Mouse (Mus musculus): ENCODE measurements at regions not wholly inside any gene's neighbourhood (a gene's known extent, or its start where the extent isn't known, plus 50 kb on each side); places are given as distances from the start of the nearest gene placed in this dataset.

DNA sequence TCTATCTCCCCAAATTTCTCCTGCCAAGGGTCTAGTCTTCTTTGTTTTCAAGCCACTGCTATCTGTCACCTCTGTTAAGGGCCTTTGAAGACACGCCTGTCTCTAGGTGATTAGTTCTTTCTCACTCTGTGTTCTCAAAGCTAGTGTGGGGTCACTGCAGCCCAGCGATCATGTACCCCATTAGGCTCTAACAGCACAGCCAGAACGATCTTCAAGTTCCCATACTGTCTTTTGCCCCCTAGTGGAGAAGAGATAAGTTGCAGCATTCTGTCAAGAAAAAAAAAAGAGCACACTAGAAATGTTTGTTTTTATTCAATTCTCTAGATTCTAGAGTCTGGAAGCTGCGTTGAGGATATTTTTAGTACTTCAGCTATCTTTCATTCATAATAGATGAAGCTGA is 138.8 kb upstream of the Chrm2 start:
- 23% methylated on average over 4 of the region's 4 CpGs for WGBS
- peak; percentile 74 for TF ChIP-seq CTCF (IDR thresholded peaks at IDR 0.05; ENCODE audit: low read depth)
- Histone ChIP-seq H3K9me3 (replicated peaks; ENCODE audit: low read length) (no peaks in the 10 kb centered on the region), H3K9ac (ENCODE audit: low read depth, low read length) (no peak overlapping the region), H3K4me3 (replicated peaks; ENCODE audit: low read depth, low read length) (no peak overlapping the region), H3K27ac (no peak overlapping the region), H3K36me3 (ENCODE audit: insufficient read depth, low read length) (no peaks in the 10 kb centered on the region), H3K27me3 (ENCODE audit: insufficient read depth, low read length) (no peaks in the 10 kb centered on the region), H3K4me2 (ENCODE audit: low read length) (no peak overlapping the region), H3K4me1 (replicated peaks; ENCODE audit: insufficient read depth, low read length) (no peaks in the 10 kb centered on the region)
- DNase-seq (ENCODE audit: low spot score) (peak; percentile 65), ATAC-seq (replicated peaks; ENCODE audit: low FRiP score, low read depth) (no peak)

DNA sequence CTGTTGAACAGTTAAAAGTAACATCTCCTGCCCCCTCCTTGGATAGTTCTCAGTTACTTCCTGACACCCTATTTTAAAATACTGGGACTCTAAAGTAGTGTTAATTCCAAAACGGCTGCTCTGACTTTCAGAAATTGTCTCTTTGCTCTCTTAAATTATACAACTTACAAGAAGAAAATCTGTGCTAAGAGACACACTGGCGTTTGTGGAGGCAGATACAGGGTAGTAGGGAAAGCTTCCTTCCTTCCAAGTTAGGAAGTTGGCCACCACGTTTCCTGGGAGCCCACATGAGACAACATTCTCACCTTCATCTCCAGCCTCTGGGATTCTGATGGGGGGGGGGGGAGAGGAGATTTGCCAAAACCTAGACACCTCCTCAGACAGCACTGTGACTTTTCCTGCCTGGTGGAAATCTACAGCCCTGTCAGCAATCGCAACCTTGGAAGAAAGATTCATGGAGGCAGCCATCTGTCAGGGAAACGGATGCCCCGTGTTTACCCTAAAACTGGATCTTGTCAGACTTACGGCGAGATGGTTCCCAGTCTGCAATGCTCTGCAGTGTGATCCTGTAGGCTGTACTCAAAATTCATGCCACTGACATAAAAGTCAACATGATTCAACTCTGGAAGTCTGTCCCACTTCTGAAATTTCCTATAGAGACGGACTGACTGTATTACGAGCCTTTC is 121.0 kb upstream of the Chrm2 start:
- ATAC-seq (replicated peaks; ENCODE audit: low FRiP score, low read depth) (no peak), DNase-seq (ENCODE audit: low spot score) (no peak)
- H3K36me3 ChIP-seq (ENCODE audit: insufficient read depth, low read length): no peaks in the 10 kb centered on the region
- H3K27me3 ChIP-seq (ENCODE audit: insufficient read depth, low read length): no peaks in the 10 kb centered on the region
- TF ChIP-seq CTCF (IDR thresholded peaks at IDR 0.05; ENCODE audit: low read depth): no peak
- no peak overlapping the region for H3K4me3 ChIP-seq (replicated peaks; ENCODE audit: low read depth, low read length)
- H3K9ac ChIP-seq (ENCODE audit: low read depth, low read length): no peak overlapping the region
- no peak overlapping the region for H3K27ac ChIP-seq
- no peaks in the 10 kb centered on the region for H3K4me1 ChIP-seq (replicated peaks; ENCODE audit: insufficient read depth, low read length)
- no peaks in the 10 kb centered on the region for H3K9me3 ChIP-seq (replicated peaks; ENCODE audit: low read length)
- 54% methylated on average over 10 of the region's 10 CpGs for WGBS
- H3K4me2 ChIP-seq (ENCODE audit: low read length): no peak overlapping the region

DNA sequence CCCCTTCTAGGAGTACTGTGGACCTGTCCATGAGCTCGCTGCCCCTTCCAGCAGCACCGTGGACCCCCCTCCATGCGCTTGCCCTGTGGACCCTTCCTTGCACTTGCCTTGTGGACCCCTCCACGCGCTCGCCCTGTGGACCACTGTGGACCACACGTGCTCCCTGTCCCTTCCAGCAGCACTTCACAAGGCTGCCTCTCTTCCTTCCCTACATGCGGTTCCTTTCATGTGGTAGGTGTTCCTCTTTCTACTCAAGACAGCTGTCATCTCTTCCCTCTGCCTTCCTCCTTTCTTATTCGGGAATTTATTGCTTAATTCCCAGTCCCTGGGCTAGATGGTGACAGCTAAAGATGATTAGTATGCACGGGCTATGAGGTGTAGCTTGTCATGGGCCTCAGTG is 101.2 kb upstream of the Chrm2 start:
- ATAC-seq (replicated peaks; ENCODE audit: low FRiP score, low read depth): no peak
- WGBS: 66% methylated on average over 10 of the region's 10 CpGs

DNA sequence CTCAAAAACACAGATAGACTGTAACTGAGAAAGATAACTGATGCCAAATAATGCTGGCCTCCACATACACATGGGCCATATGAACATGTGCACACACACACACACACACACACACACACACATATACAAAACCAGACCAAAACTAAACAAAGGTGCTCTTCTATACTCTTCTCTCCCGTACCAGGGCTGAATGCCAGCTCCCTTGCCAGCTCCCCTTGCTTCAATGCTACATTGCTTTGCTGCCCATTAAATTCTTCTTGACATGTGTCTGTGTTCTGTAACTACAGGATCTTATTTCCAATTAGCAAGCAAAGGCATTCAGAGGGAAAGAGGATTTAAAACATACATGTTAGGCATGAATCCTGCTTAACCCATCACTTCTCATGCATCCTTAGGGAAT is 74.3 kb upstream of the Chrm2 start:
- ATAC-seq (replicated peaks; ENCODE audit: low FRiP score, low read depth): no peak
- WGBS: 59% methylated on average over 1 of the region's 1 CpGs

More for the DNA sequence above, 101.2 kb upstream of the Chrm2 start:
- H3K36me3 ChIP-seq (ENCODE audit: insufficient read depth, low read length): no peaks in the 10 kb centered on the region
- no peak overlapping the region for H3K9ac ChIP-seq (ENCODE audit: low read depth, low read length)
- no peaks in the 10 kb centered on the region for H3K9me3 ChIP-seq (replicated peaks; ENCODE audit: low read length)
- TF ChIP-seq CTCF (IDR thresholded peaks at IDR 0.05; ENCODE audit: low read depth): no peak
- no peaks in the 10 kb centered on the region for H3K4me1 ChIP-seq (replicated peaks; ENCODE audit: insufficient read depth, low read length)
- no peak overlapping the region for H3K4me3 ChIP-seq (replicated peaks; ENCODE audit: low read depth, low read length)
- no peak overlapping the region for H3K27ac ChIP-seq
- DNase-seq (ENCODE audit: low spot score): no peak
- H3K27me3 ChIP-seq (ENCODE audit: insufficient read depth, low read length): no peaks in the 10 kb centered on the region
- H3K4me2 ChIP-seq (ENCODE audit: low read length): no peak overlapping the region

More for the DNA sequence above, 74.3 kb upstream of the Chrm2 start:
- Histone ChIP-seq H3K4me1 (replicated peaks; ENCODE audit: insufficient read depth, low read length) (no peaks in the 10 kb centered on the region), H3K9ac (ENCODE audit: low read depth, low read length) (no peak overlapping the region), H3K36me3 (ENCODE audit: insufficient read depth, low read length) (no peaks in the 10 kb centered on the region), H3K4me2 (ENCODE audit: low read length) (no peak overlapping the region), H3K27ac (no peak overlapping the region), H3K4me3 (replicated peaks; ENCODE audit: low read depth, low read length) (no peak overlapping the region), H3K9me3 (replicated peaks; ENCODE audit: low read length) (no peaks in the 10 kb centered on the region), H3K27me3 (ENCODE audit: insufficient read depth, low read length) (no peaks in the 10 kb centered on the region)
- DNase-seq (ENCODE audit: low spot score): no peak
- no peak for TF ChIP-seq CTCF (IDR thresholded peaks at IDR 0.05; ENCODE audit: low read depth)

Measured in kidney, postnatal 0 days (tissue).